Mouse (Mus musculus) regulatory T cell (primary cell): Measurements from ENCODE around the gene Hbq1a.
"Not testable (repeated sequence)": the region's sequence is repeated elsewhere in the genome, so short reads cannot be mapped to it uniquely, and the experiment has no call there.

Experiments used
- in situ Hi-C: fragments of 300-600 bp; cut with MboI, MseI; formaldehyde crosslinking; loops from one replicate; pipeline ENCODE4 v1.15.1; 2025; ENCODE audit warnings: high pct_unique_total_duplicates

Hbq1a gene

DNA sequence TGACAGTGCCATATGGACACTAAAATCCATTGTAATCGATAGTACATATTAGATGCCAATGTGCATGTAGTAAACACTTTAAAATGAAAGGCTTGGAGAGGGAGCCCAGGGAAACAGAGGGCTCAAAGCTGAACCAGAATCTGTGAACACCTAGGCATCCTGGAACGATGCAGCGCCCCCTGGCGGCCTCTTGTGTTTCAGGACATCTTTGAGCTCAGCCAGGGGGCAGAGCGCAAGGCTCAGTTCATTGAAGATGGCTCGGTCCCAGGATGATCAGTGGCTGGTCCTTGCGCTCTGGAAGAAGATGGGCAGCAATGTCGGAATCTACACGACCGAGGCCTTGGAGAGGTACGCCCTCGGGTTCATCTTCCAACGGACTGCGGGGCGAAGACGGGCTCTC lies at the start of gene Hbq1a:
Gene Hbq1a (plus strand): TSS at position 205 of the 400 bp plus-strand sequence.
- in situ Hi-C loops = loop anchor here (5.0 kb wide), 1 partner anchor 83 kb away; no protein-coding TSS in a partner anchor

DNA sequence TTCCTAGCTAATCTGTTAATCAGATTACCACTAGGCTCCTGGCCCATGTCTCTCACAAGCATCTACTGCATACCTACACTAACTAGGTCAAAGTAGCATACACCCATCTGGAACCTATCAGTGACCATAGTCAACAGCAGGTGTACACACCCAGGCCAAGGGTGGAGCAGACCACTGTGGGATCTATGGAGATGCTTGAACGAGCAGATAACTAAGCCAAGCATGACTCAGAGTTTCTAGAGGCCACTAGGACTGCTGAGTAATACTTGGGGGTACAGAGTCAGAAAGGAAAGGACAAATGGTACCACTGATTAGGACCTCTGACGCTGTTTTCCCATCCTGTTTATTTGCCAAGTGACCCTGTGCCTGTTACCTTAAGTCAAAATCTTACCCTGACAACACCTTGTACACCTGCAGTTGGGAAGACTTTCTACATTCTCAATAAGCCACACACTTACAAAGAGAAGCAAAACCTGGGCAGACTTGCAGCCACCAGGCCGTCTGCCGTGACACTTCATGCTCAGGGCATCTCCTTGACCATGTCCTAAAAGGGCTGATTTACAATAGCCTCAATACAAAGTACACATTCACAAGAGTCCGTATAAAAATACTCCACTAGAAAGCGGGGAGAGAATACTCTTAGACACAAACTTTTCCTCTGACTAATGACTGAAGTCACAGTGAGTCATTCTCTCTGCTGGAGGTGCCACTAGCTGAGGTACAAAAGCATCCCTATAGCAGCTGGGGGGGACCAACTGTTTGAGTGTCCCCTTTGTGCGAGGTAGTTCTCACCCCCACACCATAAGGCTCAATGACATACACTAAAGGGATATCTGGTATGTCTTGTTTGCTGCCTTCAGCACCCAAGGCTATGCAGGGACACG lies 48.7 kb upstream of the Hbq1a start:
- in situ Hi-C loops = no loop called here

DNA sequence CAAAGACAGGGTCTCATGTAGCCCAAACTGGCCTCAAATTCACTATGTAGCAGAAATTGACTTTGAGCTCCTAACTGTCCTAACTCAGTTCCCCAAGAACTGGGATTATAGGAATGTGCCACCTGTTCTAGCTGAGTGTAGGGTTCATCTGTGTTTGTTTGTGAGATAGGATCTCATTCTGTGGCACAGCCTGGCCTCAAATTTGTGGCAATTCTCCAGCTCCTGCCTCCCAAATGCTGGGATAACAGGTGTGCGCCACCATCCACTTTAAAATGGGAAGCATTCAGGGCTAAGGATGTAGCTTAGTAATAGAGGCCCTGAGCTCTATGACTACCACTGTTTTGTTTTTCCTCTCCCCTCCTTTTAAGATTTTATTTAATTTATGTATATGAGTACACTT lies 46.7 kb upstream of the Hbq1a start:
- in situ Hi-C loops = no loop called here

DNA sequence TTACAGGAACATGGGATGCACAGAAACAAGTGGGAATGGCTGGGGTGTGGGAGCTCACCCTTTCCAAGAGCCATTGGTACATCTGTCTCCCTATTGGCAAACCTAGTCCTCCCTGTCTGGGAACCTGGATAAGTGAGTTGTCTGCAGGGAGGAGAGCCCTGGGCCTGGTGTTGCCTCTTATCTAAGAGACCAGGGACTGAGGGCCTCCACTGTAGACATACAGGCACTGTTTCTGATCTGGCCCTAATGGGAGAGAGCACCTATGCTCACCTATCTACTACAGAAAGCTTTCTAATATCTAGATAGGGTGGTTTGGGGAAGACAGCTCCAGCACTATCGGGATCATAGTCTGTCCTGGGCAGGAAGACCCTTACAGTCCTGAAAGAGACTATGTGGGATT lies 43.7 kb upstream of the Hbq1a start:
- in situ Hi-C loops = no loop called here

DNA sequence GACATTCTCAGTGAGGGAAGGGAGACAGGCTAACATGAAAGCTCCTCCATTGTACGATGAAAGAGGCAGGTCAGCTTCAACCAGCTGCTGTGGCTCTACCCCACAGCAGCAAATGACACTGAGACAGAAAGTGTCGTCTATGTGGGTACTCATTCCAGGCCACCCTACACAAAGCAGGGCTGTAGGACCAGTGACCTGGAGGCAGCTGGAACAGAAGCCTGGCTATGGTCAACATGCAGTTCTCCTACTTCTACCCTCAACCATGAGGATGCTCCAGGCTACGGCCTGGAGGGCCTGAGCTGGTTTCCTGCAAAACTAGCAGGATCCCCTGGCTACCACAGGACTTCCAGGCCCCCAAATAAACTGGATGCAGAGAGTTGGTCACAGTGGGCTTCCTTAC lies 43.3 kb upstream of the Hbq1a start:
- in situ Hi-C loops = no loop called here

DNA sequence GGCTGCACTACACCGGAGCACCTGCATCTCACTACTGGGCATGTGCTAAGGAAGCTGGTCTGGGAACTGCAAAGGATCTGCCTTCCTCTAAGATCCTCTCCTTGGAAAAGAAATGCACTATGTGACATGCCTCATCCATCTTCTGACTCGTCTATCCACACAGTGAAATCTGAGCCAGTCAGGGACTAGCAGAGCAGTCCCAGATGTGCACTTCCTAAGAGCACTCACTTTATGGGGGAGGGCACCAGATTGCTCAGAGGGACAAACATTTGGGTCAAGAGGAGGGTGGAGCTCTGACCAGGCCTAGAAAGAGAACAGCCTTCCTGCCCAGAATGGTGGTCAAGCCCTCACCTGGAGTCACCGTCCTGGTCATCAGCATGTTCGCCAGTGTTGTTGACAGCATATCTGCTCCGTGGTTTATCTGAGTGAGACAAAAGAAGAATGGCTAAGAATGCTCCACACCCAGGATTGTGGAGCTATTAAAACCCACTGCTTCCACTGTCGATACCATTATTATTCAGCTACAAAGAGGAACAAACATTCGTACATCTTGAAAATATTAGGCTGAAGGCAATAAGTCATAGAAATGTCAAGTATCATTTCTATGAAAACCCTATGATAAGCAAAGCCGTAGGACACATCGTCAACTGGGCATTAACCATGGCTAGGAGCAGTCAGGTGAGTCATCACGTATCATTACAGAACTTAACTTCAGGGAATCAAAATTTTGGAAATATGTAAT lies 37.0 kb upstream of the Hbq1a start:
- in situ Hi-C loops = no loop called here

DNA sequence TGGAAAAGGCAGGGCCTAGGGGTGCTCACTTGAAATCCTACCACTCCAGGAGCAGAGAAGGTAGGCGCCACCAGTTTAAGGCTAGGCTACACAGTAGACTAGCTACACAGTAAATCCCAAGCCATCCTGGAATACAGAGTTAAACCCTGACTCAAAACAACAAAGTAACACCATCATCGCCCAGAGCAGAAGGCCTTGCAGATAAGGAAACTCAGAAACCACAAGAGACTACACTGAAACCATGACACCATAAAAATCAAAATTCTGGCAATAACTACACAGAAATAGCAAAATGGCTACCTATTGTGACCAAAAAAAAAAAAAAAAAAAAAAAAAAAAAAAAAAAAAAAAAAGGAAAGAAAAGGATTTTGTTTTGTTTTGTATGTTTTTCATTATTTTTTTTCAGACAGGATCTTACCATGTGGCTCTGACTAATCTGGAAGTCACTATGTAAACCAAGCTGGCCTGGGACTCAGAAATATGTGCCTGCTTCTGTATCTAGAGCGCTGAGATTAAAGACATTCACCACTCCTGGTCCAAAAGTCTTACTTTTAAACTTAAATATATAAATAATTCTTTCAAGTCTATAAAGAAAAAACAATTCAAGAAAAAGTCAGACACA lies 34.6 kb upstream of the Hbq1a start:
- in situ Hi-C loops = no loop called here

DNA sequence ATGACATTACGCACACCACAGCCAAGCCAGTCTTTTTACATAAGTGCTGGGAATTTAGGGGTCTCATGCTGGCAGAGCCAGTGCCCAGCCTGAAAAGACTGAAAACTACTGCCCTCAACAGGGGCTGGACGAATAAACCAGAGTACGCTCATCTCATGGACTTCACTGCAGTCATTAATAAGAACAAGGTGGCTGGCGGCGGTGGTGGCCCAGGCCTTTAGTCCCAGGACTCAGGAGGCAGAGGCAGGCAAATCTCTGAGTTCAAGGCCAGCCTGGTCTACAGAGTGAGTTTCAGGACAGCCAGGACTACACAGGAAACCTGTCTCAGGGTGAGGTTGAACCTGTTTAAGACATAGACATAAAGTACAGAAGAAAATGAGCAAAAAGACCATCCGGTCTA lies 33.7 kb upstream of the Hbq1a start:
- in situ Hi-C loops = no loop called here

DNA sequence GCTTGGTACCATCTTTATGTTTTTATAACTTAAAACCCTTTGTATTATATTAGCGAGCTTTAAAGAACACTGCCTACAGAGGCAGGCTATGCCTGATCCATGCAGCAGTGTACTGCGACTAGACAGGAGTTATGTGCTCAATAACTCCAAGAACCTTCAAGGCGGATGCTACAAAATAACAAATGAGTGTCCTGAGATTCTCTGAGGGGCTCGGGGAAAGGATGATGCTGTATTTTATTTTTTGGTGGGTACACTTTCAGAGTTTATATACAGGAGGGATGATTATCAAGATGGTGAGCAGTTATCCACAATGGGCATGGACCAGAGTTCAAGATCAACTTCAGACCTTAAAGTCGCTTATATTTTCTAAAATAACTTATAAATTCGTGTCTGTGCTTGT lies 33.1 kb upstream of the Hbq1a start:
- in situ Hi-C loops = no loop called here

DNA sequence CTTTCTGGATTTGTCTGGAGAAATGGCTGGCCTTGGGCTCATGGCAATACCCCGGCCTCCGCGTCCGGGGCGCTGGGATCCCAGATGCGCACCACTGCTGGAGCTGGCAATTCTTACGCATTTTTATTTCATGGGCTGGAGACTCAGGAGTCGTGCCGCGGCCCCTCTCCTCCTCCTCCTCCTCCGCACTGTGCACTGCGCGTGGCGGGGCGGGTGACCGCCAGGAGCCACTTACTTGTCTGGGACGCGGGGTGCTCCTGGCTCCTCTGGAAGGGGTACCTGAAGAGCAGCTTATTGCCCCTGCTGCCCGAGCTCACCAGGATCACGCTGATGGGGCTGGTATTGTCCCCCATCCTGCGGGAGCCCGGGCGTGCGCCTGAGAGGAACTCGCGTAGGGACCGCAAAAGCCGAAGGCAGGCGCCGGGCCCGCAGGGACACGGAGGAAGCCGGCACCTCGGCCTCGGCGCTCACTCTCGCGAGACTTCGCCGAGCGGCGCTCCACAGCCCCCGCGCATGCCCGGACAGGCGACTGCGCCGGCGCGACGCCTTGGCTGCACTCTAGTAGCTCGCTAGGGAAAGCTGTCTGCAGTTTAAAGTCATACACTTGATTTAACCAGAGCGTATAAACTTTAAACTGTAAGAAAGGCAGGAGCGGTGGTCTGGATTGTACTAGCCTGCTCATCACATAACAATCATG lies 32.5 kb upstream of the Hbq1a start, which contains the start of gene Nprl3:
Gene Nprl3 (minus strand): TSS at position 520 of the 697 bp plus-strand sequence.
- in situ Hi-C loops = no loop called here

DNA sequence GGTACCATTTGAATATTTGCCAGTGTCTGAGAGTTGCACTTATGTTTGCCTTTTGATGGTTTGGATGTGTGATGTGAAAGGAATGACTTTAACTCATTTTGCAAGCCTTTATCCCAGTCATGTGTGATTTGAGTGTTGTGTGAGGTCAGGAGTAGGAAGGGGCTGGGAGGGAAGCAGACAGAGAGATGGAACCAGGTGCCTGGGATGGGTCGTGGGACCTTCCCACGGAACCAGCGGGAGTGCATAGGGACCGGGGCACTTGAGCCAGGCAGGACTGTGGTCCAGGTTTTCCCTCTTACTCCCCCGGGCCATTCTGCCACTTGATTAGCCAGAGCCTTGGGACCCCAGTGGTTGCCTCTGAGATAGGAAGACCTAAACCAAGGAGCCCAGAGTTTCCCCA lies 31.9 kb upstream of the Hbq1a start:
- in situ Hi-C loops = no loop called here

DNA sequence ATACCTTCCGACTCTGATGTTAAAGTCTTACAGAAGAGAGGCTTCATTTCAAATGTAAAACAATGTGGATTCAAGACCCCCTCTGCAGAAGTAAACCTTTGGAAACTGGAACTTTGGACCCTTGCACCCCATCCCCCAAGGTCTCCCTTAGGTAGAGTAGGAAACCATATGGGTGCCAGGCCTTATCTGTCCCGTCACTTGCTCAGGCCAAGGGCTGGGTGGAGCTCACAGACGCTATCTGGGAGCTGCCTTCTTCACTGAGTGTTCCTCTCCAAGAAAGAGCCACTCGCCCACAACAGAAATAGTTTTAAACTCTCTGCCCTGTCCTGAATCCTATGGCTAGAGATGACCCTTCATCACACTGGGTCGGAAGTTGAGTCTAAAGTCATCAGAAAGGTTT lies 30.9 kb upstream of the Hbq1a start:
- in situ Hi-C loops = no loop called here

DNA sequence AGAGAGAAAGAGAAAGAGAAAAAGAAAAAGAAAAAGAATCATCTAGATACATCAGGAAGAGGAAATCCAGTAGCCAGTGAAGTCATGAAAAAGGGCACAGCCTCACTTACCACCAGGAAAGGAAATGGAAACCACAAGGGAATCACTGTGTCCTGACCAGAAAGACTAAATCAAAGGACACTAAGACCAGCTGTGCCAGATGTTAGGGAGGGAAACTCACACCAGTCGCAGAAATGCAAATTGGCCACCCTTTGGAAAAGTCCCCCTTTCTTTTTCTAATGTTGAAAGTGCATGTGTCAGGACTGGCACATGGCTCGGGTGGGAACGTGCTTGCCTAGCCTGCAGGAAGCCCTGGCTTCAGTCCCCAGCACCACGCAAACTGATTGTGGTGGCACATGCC lies 28.7 kb upstream of the Hbq1a start:
- in situ Hi-C loops = no loop called here

DNA sequence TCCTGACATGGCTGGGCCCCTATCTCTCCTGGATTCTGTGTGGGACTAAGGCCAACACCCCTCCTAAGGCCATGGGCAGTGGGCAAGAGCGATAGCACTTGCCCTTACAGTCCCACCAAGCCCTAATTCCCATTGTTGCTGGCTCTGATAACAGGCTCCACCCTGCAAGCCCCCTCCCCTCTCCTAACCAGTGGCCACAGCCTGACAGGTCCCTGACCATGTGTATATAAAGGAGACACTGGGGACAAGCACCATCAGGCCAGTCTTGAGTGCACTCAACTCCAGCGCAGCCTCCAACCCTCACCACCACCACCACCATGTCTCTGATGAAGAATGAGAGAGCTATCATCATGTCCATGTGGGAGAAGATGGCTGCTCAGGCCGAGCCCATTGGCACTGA lies 23.5 kb upstream of the Hbq1a start, which contains the start of gene Hba-x:
Gene Hba-x (plus strand): TSS at position 54 of the 400 bp plus-strand sequence.
- in situ Hi-C loops = no loop called here

DNA sequence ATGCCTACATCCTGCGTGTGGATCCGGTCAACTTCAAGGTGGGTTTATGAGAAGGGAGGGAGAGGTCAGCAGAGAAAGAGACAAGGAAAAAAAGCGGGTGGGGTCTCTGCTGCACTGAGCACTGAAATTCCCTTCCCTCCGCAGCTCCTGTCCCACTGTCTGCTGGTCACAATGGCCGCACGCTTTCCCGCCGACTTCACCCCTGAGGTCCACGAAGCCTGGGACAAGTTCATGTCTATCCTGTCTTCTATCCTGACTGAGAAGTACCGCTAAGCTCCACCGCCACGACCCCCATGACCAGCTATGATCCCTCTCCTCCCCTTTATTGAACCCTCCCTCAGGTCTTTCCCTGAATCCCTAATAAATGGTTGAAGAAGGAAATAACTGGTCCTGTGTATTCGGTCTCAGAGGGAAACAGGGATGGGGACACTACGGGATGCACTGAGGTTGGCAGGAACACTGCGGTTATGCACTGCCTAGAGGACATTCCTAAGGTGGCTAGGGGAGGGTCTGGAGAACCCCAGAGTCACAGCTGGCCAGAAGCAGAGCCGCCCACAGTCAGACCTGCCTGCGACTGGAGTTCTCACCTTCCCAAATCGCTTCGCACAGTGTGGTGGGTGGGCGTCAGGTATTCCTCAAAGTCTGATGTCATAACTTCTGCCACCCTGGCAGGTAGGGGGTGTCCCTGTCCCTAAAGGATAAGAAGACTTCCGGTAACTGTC lies 22.0 kb upstream of the Hbq1a start:
- in situ Hi-C loops = no loop called here

DNA sequence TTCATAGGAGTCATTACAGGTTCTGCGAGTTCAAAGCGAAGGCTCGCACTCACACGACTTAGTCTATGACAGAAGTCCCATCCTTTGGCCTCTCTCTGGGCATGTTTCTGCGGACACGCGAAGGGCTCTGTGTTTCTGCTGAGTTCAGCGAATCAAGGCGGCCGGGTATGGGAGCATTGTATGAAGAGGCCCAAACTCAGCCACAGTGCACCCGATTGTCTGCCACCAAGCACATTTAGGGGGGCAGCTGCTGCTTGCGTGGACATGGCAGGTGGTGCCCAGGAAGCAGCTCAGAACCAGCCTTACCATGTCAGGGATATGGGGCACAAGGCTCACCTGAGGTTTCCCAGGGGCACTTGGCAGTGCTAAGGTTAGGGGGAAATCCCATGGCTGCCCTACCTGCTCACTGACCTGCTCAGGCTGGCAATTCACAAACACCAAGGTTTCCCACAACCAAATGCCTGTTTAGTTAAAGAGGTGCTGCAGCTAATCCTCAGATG lies 21.4 kb upstream of the Hbq1a start:
- in situ Hi-C loops = no loop called here

DNA sequence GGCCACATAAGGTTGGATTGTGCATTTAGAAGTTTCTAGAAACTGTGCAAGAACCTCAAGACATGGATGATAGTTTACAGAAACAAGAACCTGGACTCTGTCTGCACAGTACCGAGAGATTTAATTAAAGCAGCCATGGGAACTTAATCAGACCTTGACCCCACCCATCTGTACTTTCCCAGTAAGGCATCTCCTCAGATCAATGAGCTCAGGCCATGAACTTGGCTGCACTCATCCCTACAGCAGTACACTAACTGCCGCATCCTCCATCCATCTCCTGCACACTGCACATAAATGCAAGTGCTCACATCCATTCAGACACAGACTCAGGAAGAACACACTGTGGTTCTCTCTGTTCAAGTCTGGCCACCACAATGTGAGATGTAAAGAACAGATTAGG lies 19.2 kb upstream of the Hbq1a start:
- in situ Hi-C loops = no loop called here

DNA sequence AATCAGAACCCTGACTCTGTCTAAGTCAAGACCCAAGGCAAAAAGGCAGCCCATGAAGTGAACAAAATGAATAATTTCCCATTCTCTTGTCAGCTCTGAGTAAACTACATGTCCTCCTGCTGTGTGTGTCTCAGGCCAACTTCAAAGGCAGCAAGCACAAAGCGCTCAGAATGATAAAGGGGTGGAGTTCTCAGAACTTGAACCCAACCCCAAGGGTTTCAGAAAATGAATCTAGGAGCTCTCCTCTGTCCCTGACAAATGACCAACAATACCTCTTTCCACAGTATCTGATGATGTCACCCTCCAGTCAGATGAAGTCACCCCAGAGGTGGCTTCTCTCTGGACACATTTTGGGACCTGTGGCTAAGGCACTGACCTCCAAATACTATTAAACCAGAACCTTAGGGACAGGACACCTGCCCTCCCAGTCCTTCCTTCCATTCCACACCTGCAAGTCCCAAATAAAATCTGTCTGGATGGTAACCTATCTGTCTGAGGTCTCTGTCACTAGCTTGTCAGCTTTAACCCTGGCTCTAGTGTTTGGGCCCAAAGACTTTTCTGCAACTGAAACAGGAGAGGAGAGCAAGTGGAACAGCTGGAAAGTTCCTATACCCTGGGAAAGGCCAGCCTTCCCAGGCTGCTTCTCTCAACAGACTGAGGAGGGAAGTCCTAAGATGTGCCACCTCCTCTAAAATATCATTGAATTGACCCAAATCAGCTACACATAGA lies 18.3 kb upstream of the Hbq1a start:
- in situ Hi-C loops = no loop called here

DNA sequence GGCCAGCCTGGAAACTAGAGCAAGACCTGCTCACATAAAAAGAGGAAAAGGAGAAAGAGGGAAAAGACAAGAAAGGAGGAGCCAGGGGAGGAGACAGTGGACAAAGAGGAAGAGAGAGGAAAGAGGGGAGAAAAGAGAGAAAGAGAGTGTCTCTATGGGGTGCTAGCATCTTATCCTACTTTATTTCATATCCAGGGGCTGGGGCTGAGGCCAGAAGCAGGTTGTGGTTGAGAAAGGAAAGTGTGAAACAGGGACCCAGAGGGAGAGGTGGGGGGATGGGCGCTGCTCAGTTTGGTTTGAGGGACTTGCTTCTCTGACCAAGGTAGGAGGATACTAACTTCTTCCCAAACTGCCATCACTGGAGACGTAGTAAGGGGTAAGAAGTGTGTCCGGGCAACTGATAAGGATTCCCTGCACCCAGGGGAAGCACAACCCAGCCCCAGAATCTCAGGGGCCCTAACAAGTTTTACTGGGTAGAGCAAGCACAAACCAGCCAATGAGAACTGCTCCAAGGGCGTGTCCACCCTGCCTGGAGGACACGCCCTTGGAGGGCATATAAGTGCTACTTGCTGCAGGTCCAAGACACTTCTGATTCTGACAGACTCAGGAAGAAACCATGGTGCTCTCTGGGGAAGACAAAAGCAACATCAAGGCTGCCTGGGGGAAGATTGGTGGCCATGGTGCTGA lies 16.6 kb upstream of the Hbq1a start, which contains the start of gene Hba-a1:
Gene Hba-a1 (plus strand): TSS at position 421 of the 687 bp plus-strand sequence.
- in situ Hi-C loops = not testable (repeated sequence)
